Mouse (Mus musculus) olfactory bulb, adult 2 months (tissue): ENCODE measurements around the gene Prpf4.

Source experiments
- CTCF ChIP-seq: fragments of 200-500 bp; IDR thresholded peaks from 2 replicates; pipeline ENCODE4 v1.5.1; 2012; ENCODE audit warnings: low read depth, mild to moderate bottlenecking, low read length, moderate library complexity; ENCODE audit not compliant: insufficient read depth
- POLR2A ChIP-seq: fragments of 200-500 bp; IDR thresholded peaks from 2 replicates; pipeline ENCODE4 v1.6.1; 2012; ENCODE audit warnings: mild to moderate bottlenecking, low read depth, low read length, moderate library complexity; ENCODE audit not compliant: insufficient read depth

DNA sequence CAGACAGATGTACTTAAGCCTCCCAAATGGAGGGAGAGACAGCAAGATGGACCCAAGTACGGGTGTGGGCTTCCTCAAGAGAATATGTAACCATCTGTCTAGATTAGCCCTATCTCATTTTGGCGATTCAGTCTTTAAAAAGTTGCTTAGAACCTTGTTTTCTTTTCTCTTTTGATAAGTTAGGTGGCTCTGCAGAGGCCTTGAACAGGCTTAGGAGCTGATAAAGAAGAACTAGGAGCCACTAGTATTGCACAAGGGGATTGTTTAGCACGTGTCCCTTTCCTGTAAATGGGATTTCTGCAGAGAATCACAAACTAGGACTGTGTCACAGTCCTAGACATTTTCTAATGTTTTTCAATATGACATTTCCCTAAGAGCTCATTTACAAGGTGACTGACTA, 39.5 kb upstream of the Prpf4 start:
- TF ChIP-seq CTCF (no peak), POLR2A (no peak)
